Mouse (Mus musculus): ENCODE results near the gene Arhgap20. TPM values are rescaled to one million over a fixed set of nuclear protein-coding genes. Genes with fewer than 3 reads are reported as not detected.

Gene Arhgap20
- polyA plus RNA-seq, 1 experiment from 2014 or later = 0.09 TPM

DNA sequence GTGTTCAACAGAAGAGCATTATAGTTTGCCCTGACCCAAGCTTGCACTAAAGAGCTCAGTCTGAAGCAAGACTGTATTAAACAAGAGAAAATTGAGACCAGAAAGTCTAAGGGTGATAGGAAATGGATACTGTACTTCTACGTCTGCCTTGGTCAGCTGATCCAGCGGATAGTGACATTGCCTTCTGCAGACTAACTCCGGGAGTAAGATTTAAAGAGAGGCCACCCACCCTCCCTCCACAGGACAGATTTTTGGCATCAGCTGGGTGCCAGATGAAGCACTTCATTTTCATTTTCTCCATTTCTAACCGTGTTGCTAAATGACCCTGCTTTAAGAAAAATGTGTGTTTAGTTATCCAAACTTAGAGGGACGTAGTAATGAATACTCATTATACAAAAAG is 67.2 kb downstream of the Arhgap20 start:
- Histone ChIP-seq H3K4me3 (ENCODE audit: low read depth, low read length) (no peak overlapping the region), H3K9ac (ENCODE audit: low read depth, low read length) (no peak overlapping the region), H3K27me3 (ENCODE audit: control insufficient read depth, insufficient read depth, low read depth, low read length) (no peaks in the 10 kb centered on the region), H3K27ac (ENCODE audit: low read length) (no peak overlapping the region), H3K9me3 (replicated peaks; ENCODE audit: control insufficient read depth, low read length) (no peaks in the 10 kb centered on the region), H3K36me3 (ENCODE audit: control insufficient read depth, insufficient read depth) (no peaks in the 10 kb centered on the region), H3K4me2 (ENCODE audit: low read depth, low read length) (no peak overlapping the region), H3K4me1 (ENCODE audit: control insufficient read depth, low read depth, low read length) (no peaks in the 10 kb centered on the region)
- WGBS (ENCODE audit: insufficient replicate concordance) = 65% methylated on average over 5 of the region's 5 CpGs
- ATAC-seq (ENCODE audit: low read depth) = no peak

DNA sequence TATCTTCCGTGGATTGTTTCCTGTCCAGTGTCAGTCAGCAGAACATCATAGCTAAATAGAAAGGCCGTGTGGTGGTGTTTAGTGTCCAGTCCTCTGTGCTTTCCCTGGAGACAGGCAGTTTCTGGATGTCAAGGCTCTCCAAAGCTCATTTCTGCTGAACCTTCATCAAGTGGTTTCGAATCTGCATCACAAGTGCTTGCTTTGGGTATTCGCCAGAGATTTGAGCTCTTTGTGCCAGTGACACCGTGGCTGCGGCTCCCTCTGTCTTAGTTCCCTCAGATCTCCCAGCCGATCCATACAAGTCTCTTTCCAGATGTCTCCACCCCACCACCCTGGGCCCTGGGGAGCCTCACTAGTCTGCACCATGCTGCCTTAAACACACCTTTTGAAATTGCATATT is 72.6 kb downstream of the Arhgap20 start:
- ATAC-seq (ENCODE audit: low read depth) = no peak
- no peaks in the 10 kb centered on the region for H3K4me1 ChIP-seq (ENCODE audit: control insufficient read depth, low read depth, low read length)
- 60% methylated on average over 7 of the region's 7 CpGs for WGBS (ENCODE audit: insufficient replicate concordance)
- no peak overlapping the region for H3K27ac ChIP-seq (ENCODE audit: low read length)
- H3K9ac ChIP-seq (ENCODE audit: low read depth, low read length) = no peak overlapping the region
- no peak overlapping the region for H3K4me3 ChIP-seq (ENCODE audit: low read depth, low read length)
- H3K4me2 ChIP-seq (ENCODE audit: low read depth, low read length) = no peak overlapping the region
- H3K9me3 ChIP-seq (replicated peaks; ENCODE audit: control insufficient read depth, low read length) = no peaks in the 10 kb centered on the region
- no peaks in the 10 kb centered on the region for H3K36me3 ChIP-seq (ENCODE audit: control insufficient read depth, insufficient read depth)
- H3K27me3 ChIP-seq (ENCODE audit: control insufficient read depth, insufficient read depth, low read depth, low read length) = no peaks in the 10 kb centered on the region

DNA sequence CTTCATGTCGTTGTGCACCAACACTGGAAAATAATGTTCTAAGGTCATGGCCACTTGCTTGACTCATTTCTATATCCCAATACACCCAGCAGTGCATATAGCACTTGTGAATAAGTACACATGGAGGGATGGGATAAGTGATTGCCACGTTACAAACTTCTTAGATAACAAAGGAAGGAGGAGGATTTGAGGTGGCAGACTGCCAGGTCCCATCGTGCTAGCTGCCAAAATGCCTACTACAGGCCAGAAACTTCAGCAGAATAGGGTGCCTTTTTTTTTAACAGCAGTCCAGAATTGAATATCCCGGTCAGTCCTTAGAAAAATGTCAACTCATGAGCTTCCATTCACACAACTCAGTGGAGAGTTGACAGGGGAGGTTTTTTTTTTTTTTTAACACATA is 78.1 kb downstream of the Arhgap20 start:
- Histone ChIP-seq H3K9ac (ENCODE audit: low read depth, low read length) (no peak overlapping the region), H3K27me3 (ENCODE audit: control insufficient read depth, insufficient read depth, low read depth, low read length) (no peaks in the 10 kb centered on the region), H3K4me1 (ENCODE audit: control insufficient read depth, low read depth, low read length) (no peaks in the 10 kb centered on the region), H3K4me2 (ENCODE audit: low read depth, low read length) (no peak overlapping the region), H3K36me3 (ENCODE audit: control insufficient read depth, insufficient read depth) (no peaks in the 10 kb centered on the region), H3K9me3 (replicated peaks; ENCODE audit: control insufficient read depth, low read length) (no peaks in the 10 kb centered on the region), H3K4me3 (ENCODE audit: low read depth, low read length) (no peak overlapping the region), H3K27ac (ENCODE audit: low read length) (no peak overlapping the region)
- no peak for ATAC-seq (ENCODE audit: low read depth)
- WGBS (ENCODE audit: insufficient replicate concordance) = 43% methylated on average over 4 of the region's 4 CpGs

GRCm38 (mm10) chr9:51845796-51846195 is 80.7 kb downstream of the Arhgap20 start:
- WGBS (ENCODE audit: insufficient replicate concordance) = 68% methylated on average over 10 of the region's 10 CpGs
- H3K36me3 ChIP-seq (ENCODE audit: control insufficient read depth, insufficient read depth) = no peaks in the 10 kb centered on the region
- no peak overlapping the region for H3K9ac ChIP-seq (ENCODE audit: low read depth, low read length)
- H3K4me1 ChIP-seq (ENCODE audit: control insufficient read depth, low read depth, low read length) = no peaks in the 10 kb centered on the region
- no peak overlapping the region for H3K27ac ChIP-seq (ENCODE audit: low read length)
- H3K4me2 ChIP-seq (ENCODE audit: low read depth, low read length) = no peak overlapping the region
- no peak overlapping the region for H3K4me3 ChIP-seq (ENCODE audit: low read depth, low read length)
- no peaks in the 10 kb centered on the region for H3K27me3 ChIP-seq (ENCODE audit: control insufficient read depth, insufficient read depth, low read depth, low read length)
- H3K9me3 ChIP-seq (replicated peaks; ENCODE audit: control insufficient read depth, low read length) = no peaks in the 10 kb centered on the region
- no peak for ATAC-seq (ENCODE audit: low read depth)

DNA sequence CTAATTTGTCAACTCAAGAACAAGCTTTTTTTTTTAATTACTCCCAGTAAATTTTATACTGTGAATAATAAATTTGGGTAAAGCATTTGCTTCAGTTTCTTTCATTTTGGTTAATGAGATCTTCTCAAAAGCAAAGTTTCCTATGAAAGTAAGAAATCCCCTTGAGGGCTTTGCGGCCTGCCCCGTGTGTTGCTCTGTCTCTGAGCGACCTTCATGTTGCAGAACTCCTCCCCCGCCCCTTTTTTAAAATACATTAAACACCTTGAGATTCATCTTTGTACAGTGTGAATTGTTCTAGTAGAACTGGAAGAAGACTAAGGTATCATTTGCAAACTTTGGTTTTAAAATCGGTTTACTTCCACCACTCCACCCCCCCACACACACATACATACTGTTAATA is 88.6 kb downstream of the Arhgap20 start:
- Histone ChIP-seq H3K36me3 (ENCODE audit: control insufficient read depth, insufficient read depth) (no peaks in the 10 kb centered on the region), H3K9me3 (replicated peaks; ENCODE audit: control insufficient read depth, low read length) (no peaks in the 10 kb centered on the region), H3K4me1 (ENCODE audit: control insufficient read depth, low read depth, low read length) (no peaks in the 10 kb centered on the region), H3K4me2 (ENCODE audit: low read depth, low read length) (no peak overlapping the region), H3K27ac (ENCODE audit: low read length) (no peak overlapping the region), H3K9ac (ENCODE audit: low read depth, low read length) (no peak overlapping the region), H3K27me3 (ENCODE audit: control insufficient read depth, insufficient read depth, low read depth, low read length) (no peaks in the 10 kb centered on the region), H3K4me3 (ENCODE audit: low read depth, low read length) (no peak overlapping the region)
- 69% methylated on average over 5 of the region's 5 CpGs for WGBS (ENCODE audit: insufficient replicate concordance)
- ATAC-seq (ENCODE audit: low read depth) = no peak

DNA sequence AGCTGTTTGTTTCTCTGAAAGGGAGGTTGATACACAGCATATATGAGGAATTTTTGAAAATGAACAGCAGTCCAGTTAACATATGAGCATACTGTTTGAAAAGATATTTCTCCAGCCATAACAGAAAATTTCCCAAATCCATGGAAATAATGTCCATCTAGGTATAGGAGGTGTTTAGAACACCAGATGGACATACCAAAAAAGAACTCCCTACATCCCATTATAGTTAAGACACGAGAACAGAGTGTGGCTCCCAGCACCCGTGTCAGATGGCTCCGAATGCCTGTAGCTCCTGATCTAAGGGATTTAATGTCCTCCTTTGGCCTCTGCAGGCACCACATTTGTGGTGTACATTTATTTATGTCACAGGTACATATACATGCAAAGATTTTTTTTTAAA is 99.1 kb downstream of the Arhgap20 start:
- Histone ChIP-seq H3K9ac (ENCODE audit: low read depth, low read length) (no peak overlapping the region), H3K9me3 (replicated peaks; ENCODE audit: control insufficient read depth, low read length) (no peaks in the 10 kb centered on the region), H3K27ac (ENCODE audit: low read length) (no peak overlapping the region), H3K4me3 (ENCODE audit: low read depth, low read length) (no peak overlapping the region), H3K4me2 (ENCODE audit: low read depth, low read length) (no peak overlapping the region), H3K4me1 (ENCODE audit: control insufficient read depth, low read depth, low read length) (no peaks in the 10 kb centered on the region), H3K27me3 (ENCODE audit: control insufficient read depth, insufficient read depth, low read depth, low read length) (no peaks in the 10 kb centered on the region), H3K36me3 (ENCODE audit: control insufficient read depth, insufficient read depth) (no peaks in the 10 kb centered on the region)
- 60% methylated on average over 3 of the region's 3 CpGs for WGBS (ENCODE audit: insufficient replicate concordance)
- no peak for ATAC-seq (ENCODE audit: low read depth)

DNA sequence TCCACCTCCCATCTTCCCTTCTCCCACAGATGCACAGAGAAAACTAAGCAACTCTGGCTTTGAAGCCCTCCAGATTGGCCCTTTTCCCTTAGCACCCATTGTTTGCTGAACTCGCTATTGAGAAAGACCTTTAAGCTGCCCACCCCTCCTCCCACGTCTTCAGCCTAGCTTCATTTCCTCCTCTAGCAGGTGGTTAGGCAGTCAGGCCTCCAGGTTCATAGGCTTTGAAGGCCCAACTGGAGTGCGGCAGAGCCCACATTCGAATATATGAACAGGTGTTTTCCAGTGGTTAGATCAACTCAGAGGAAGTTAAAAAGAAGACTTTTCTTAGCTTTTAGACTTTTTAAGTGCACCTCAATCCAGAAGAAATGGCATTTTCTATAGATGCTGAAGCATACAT is 101.5 kb downstream of the Arhgap20 start:
- ATAC-seq (ENCODE audit: low read depth) = no peak
- H3K4me3 ChIP-seq (ENCODE audit: low read depth, low read length) = no peak overlapping the region
- H3K4me1 ChIP-seq (ENCODE audit: control insufficient read depth, low read depth, low read length) = no peaks in the 10 kb centered on the region
- H3K27ac ChIP-seq (ENCODE audit: low read length) = no peak overlapping the region
- no peaks in the 10 kb centered on the region for H3K36me3 ChIP-seq (ENCODE audit: control insufficient read depth, insufficient read depth)
- H3K9ac ChIP-seq (ENCODE audit: low read depth, low read length) = no peak overlapping the region
- H3K4me2 ChIP-seq (ENCODE audit: low read depth, low read length) = no peak overlapping the region
- H3K27me3 ChIP-seq (ENCODE audit: control insufficient read depth, insufficient read depth, low read depth, low read length) = no peaks in the 10 kb centered on the region
- WGBS (ENCODE audit: insufficient replicate concordance) = 42% methylated on average over 4 of the region's 4 CpGs
- no peaks in the 10 kb centered on the region for H3K9me3 ChIP-seq (replicated peaks; ENCODE audit: control insufficient read depth, low read length)

GRCm38 (mm10) chr9:51869056-51869455 is 103.9 kb downstream of the Arhgap20 start:
- H3K27me3 ChIP-seq (ENCODE audit: control insufficient read depth, insufficient read depth, low read depth, low read length) = no peaks in the 10 kb centered on the region
- H3K27ac ChIP-seq (ENCODE audit: low read length) = no peak overlapping the region
- no peaks in the 10 kb centered on the region for H3K4me1 ChIP-seq (ENCODE audit: control insufficient read depth, low read depth, low read length)
- no peaks in the 10 kb centered on the region for H3K36me3 ChIP-seq (ENCODE audit: control insufficient read depth, insufficient read depth)
- no peaks in the 10 kb centered on the region for H3K9me3 ChIP-seq (replicated peaks; ENCODE audit: control insufficient read depth, low read length)
- H3K4me3 ChIP-seq (ENCODE audit: low read depth, low read length) = no peak overlapping the region
- ATAC-seq (ENCODE audit: low read depth) = peak; percentile 70
- 60% methylated on average over 4 of the region's 4 CpGs for WGBS (ENCODE audit: insufficient replicate concordance)
- no peak overlapping the region for H3K9ac ChIP-seq (ENCODE audit: low read depth, low read length)
- H3K4me2 ChIP-seq (ENCODE audit: low read depth, low read length) = no peak overlapping the region

DNA sequence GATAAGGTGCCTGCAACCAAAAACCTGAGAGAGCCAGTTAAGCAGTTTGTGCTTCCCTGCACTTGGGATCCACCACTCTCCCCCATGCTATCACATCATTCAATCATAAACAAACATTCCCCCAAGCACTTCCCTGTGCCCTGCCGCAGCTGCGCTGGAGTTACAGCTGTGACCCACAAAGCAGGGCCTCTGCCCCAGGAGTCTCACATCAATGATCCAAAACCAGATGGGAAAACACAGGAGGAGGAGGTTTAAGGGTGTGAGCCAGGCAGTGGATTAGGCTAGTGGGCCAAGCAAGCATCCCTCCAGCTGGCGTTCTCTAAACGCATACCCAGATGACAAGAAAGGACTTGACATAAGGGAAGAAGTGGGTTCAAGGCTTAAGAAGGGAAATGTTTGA is 109.2 kb downstream of the Arhgap20 start:
- 41% methylated on average over 4 of the region's 4 CpGs for WGBS (ENCODE audit: insufficient replicate concordance)
- Histone ChIP-seq H3K4me3 (ENCODE audit: low read depth, low read length) (no peak overlapping the region), H3K9ac (ENCODE audit: low read depth, low read length) (no peak overlapping the region), H3K4me1 (ENCODE audit: control insufficient read depth, low read depth, low read length) (no peaks in the 10 kb centered on the region), H3K9me3 (replicated peaks; ENCODE audit: control insufficient read depth, low read length) (no peaks in the 10 kb centered on the region), H3K27ac (ENCODE audit: low read length) (no peak overlapping the region), H3K36me3 (ENCODE audit: control insufficient read depth, insufficient read depth) (no peaks in the 10 kb centered on the region), H3K27me3 (ENCODE audit: control insufficient read depth, insufficient read depth, low read depth, low read length) (no peaks in the 10 kb centered on the region), H3K4me2 (ENCODE audit: low read depth, low read length) (no peak overlapping the region)
- no peak for ATAC-seq (ENCODE audit: low read depth)

GRCm38 (mm10) chr9:51875531-51875930 is 110.4 kb downstream of the Arhgap20 start:
- no peaks in the 10 kb centered on the region for H3K9me3 ChIP-seq (replicated peaks; ENCODE audit: control insufficient read depth, low read length)
- 80% methylated on average over 20 of the region's 20 CpGs for WGBS (ENCODE audit: insufficient replicate concordance)
- no peaks in the 10 kb centered on the region for H3K27me3 ChIP-seq (ENCODE audit: control insufficient read depth, insufficient read depth, low read depth, low read length)
- no peaks in the 10 kb centered on the region for H3K4me1 ChIP-seq (ENCODE audit: control insufficient read depth, low read depth, low read length)
- H3K9ac ChIP-seq (ENCODE audit: low read depth, low read length) = no peak overlapping the region
- no peak for ATAC-seq (ENCODE audit: low read depth)
- H3K4me2 ChIP-seq (ENCODE audit: low read depth, low read length) = no peak overlapping the region
- H3K4me3 ChIP-seq (ENCODE audit: low read depth, low read length) = no peak overlapping the region
- H3K27ac ChIP-seq (ENCODE audit: low read length) = no peak overlapping the region
- H3K36me3 ChIP-seq (ENCODE audit: control insufficient read depth, insufficient read depth) = no peaks in the 10 kb centered on the region
